Comparison of ENCODE assay signal across 8 mouse cellular contexts in the genomic region with DNA sequence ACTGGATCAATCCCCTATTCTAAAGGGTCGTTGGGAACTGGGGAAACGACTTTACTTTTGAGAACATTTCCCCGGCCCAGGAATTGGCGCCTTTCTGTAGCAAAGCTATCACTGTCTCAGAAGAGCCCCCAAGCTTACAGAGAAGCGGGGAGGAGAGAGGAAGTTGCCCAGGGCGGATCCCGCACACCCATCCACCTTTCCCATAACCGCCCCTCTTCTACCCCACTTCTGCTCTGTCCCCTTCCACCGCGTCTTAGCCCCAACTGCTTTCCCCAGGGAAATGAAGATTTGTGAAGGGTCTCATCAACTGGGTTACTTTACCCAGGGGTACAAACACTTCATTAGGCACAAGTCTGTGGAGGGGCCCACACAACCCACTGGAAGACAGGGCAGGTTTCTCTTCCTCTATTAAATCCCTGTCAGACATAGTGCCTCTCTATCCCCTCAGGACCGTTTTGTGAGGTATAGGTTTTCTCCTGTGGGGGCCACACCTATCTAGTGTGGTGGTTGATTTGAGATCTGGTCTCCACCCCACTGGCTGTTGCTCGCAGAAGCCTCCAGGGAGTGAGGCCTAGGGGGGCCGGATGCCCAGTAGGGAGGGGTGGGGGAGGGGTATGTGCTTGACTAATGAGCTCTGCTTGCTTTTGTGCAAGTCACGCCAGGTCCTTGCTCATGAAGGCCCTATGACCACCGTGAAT. TPM values are rescaled to one million over a fixed set of nuclear protein-coding genes. Genes with fewer than 3 reads are reported as not detected.
A peak's percentile ranks its signal among the peaks of the same experiment; 100 is the strongest.
DNase-seq lines count a peak whose midpoint lies in the region; ATAC-seq and TF ChIP-seq lines count a peak whose summit lies in the region.

No protein-coding gene starts in this region.

- H3K9me3 ChIP-seq in ES-E14 (ENCODE audit: control insufficient read depth, insufficient read depth, low read depth, low read length) = no peaks in the 10 kb centered on the region
- H3K9me3 ChIP-seq in forebrain, postnatal 0 days (ENCODE audit: low read length) = no peaks in the 10 kb centered on the region
- H3K9me3 ChIP-seq in liver, postnatal 0 days (ENCODE audit: low read length) = no peaks in the 10 kb centered on the region
- H3K9me3 ChIP-seq in neural tube, embryonic 11.5 days (ENCODE audit: control insufficient read depth, low read length) = no peaks in the 10 kb centered on the region

- H3K36me3 ChIP-seq in ES-E14 (ENCODE audit: control insufficient read depth, insufficient read depth, low read length, poor library complexity, severe bottlenecking) = no peaks in the 10 kb centered on the region
- H3K36me3 ChIP-seq in forebrain, postnatal 0 days (ENCODE audit: insufficient read depth) = no peaks in the 10 kb centered on the region
- H3K36me3 ChIP-seq in liver, postnatal 0 days (replicated peaks; ENCODE audit: insufficient read depth, low read length) = no peaks in the 10 kb centered on the region
- no peaks in the 10 kb centered on the region for H3K36me3 ChIP-seq in neural tube, embryonic 11.5 days (ENCODE audit: control insufficient read depth, insufficient read depth, low read length)

- no peaks in the 10 kb centered on the region for H3K27me3 ChIP-seq in forebrain, postnatal 0 days (ENCODE audit: insufficient read depth, low read length)
- peaks cover 4% of the 10 kb centered on the region; the same call in 1 of the 2 replicates for H3K27me3 ChIP-seq in liver, postnatal 0 days (ENCODE audit: insufficient read depth, low read length)
- no peaks in the 10 kb centered on the region for H3K27me3 ChIP-seq in neural tube, embryonic 11.5 days (ENCODE audit: control insufficient read depth, insufficient read depth, low read length)

- peak; percentile 1 for DNase-seq in ES-E14 (ENCODE audit: low read depth, low spot score)
- peak; percentile 27 to 64 for DNase-seq in adrenal gland, postnatal 36 days
- DNase-seq in forebrain, postnatal 0 days = no peak
- peak; percentile 70 for DNase-seq in liver, postnatal 0 days
- peak; percentile 58 for DNase-seq in neural tube, embryonic 11.5 days (ENCODE audit: low spot score)
- DNase-seq in yolk sac, embryonic 10.5 days (ENCODE audit: low spot score) = peak; percentile 42
- no peak for DNase-seq in cerebellum, adult 9-11 months

- in situ Hi-C loops in ES-E14 (cut with MboI; ENCODE audit: low sequenced_read_pairs in 2 of 2, unreplicated experiment in 2 of 2) = no loop called here

- WGBS in forebrain, postnatal 0 days = 32% methylated on average over 15 of the region's 15 CpGs
- WGBS in liver, postnatal 0 days (ENCODE audit: insufficient replicate concordance) = 23% methylated on average over 15 of the region's 15 CpGs
- 18% methylated on average over 15 of the region's 15 CpGs for WGBS in neural tube, embryonic 11.5 days

- peak; percentile 49 for ATAC-seq in forebrain, postnatal 0 days
- peak; percentile 60 for ATAC-seq in inflammation-experienced regulatory T-cells, adult 6 months
- peak; percentile 76 for ATAC-seq in liver, postnatal 0 days
- peak; percentile 31 for ATAC-seq in neural tube, embryonic 11.5 days (ENCODE audit: insufficient read depth, low FRiP score, low TSS enrichment)

- peak overlapping the region; percentile 55 for H3K4me2 ChIP-seq in forebrain, postnatal 0 days (ENCODE audit: low read depth)
- H3K4me2 ChIP-seq in liver, postnatal 0 days (ENCODE audit: low read depth, low read length) = peak overlapping the region; percentile 72
- H3K4me2 ChIP-seq in neural tube, embryonic 11.5 days (ENCODE audit: low read depth) = peak overlapping the region; percentile 51

- no peak overlapping the region; the same call in 1 of the 2 replicates for H3K27ac ChIP-seq in ES-E14 (ENCODE audit: insufficient read depth, low read depth, low read length, poor library complexity, severe bottlenecking)
- no peak overlapping the region for H3K27ac ChIP-seq in forebrain, postnatal 0 days (ENCODE audit: low read depth, low read length)
- H3K27ac ChIP-seq in liver, postnatal 0 days (ENCODE audit: low read depth) = peak overlapping the region; percentile 83
- no peak overlapping the region for H3K27ac ChIP-seq in neural tube, embryonic 11.5 days (ENCODE audit: low read depth, low read length)

- TF ChIP-seq CTCF in forebrain, postnatal 0 days (IDR thresholded peaks at IDR 0.05; ENCODE audit: low read depth) = no peak
- TF ChIP-seq CTCF in liver, postnatal 0 days (IDR thresholded peaks at IDR 0.05; ENCODE audit: low read depth) = no peak

- peak overlapping the region; percentile 83; the same call in 1 of the 2 replicates for H3K9ac ChIP-seq in ES-E14 (ENCODE audit: insufficient read depth, low read depth, low read length, poor library complexity, severe bottlenecking)
- H3K9ac ChIP-seq in forebrain, postnatal 0 days = no peak overlapping the region
- peak overlapping the region; percentile 79 for H3K9ac ChIP-seq in liver, postnatal 0 days (replicated peaks)
- H3K9ac ChIP-seq in neural tube, embryonic 11.5 days (ENCODE audit: low read length) = peak overlapping the region; percentile 58

- H3K4me1 ChIP-seq in ES-E14 (ENCODE audit: control insufficient read depth in 2 of 2, insufficient read depth in 2 of 2, low read length in 2 of 2, poor library complexity in 1 of 2) = no peaks in the 10 kb centered on the region
- H3K4me1 ChIP-seq in forebrain, postnatal 0 days (ENCODE audit: insufficient read depth) = no peaks in the 10 kb centered on the region
- 0 out of 2 replicates have a peak, but pooled peaks cover 2% of the 10 kb centered on the region for H3K4me1 ChIP-seq in liver, postnatal 0 days (ENCODE audit: insufficient read depth)
- no peaks in the 10 kb centered on the region for H3K4me1 ChIP-seq in neural tube, embryonic 11.5 days (ENCODE audit: control insufficient read depth, insufficient read depth, low read length)

- peak overlapping the region; percentile 75 to 92 for H3K4me3 ChIP-seq in ES-E14 (ENCODE audit: insufficient read depth in 1 of 2, low read depth in 1 of 2, low read length in 2 of 2, poor library complexity in 1 of 2, severe bottlenecking in 1 of 2)
- H3K4me3 ChIP-seq in forebrain, postnatal 0 days (ENCODE audit: low read depth, low read length) = peak overlapping the region; percentile 38
- H3K4me3 ChIP-seq in liver, postnatal 0 days (ENCODE audit: low read depth, low read length) = peak overlapping the region; percentile 64
- peak overlapping the region; percentile 42 for H3K4me3 ChIP-seq in neural tube, embryonic 11.5 days (ENCODE audit: low read depth, low read length)

- no peak for TF ChIP-seq EP300 in liver, postnatal 0 days (IDR thresholded peaks at IDR 0.05; ENCODE audit: low read depth)

TF ChIP-seq in ES-E14, 5 proteins besides CTCF, POLR2A, EP300 and RAD21:
- TF ChIP-seq CHD2 (IDR thresholded peaks at IDR 0.05; ENCODE audit: low read depth, low read length) (no peak), ZNF384 (IDR thresholded peaks at IDR 0.05; ENCODE audit: low read depth, low read length) (no peak)

RNA-seq across cellular contexts. Expression of a gene that starts 0.8 kb away (rescaled TPM):
- 25.3 and 43.1 TPM in 2 replicates for total RNA-seq in ES-E14 (2012; rRNA removed)
- 100 to 1,000 TPM; 144 to 168 TPM for total RNA-seq in adrenal gland, postnatal 36 days (2021)
- 12.6 and 19.7 TPM in 2 replicates for total RNA-seq in forebrain, postnatal 0 days (2014; rRNA removed)
- 20.6 and 25.1 TPM in 2 replicates for polyA plus RNA-seq in forebrain, postnatal 0 days (2015; fragmentation: Nextera tagmentation; extraction: Ambion mirVana)
- 100 to 1,000 TPM; 734 to 778 (median 742) TPM for polyA plus RNA-seq in inflammation-experienced regulatory T-cells, adult 6 months (2017; shearing (Covaris generic))
- 32.0 and 36.7 TPM in 2 replicates for polyA plus RNA-seq in liver, postnatal 0 days (2015; fragmentation: Nextera tagmentation; extraction: Ambion mirVana)
- 114 and 121 TPM in 2 replicates for polyA plus RNA-seq in neural tube, embryonic 11.5 days (2014; fragmentation: Nextera tagmentation; extraction: Ambion mirVana)

Comparison
In these comparisons a context has a peak if more than half of its experiments do, and no peak if none do; other contexts are left out.
1. DNase-seq: peak in ES-E14 (single experiment), adrenal gland, postnatal 36 days (2 of 2), liver, postnatal 0 days (single experiment), neural tube, embryonic 11.5 days (single experiment) and yolk sac, embryonic 10.5 days (single experiment); none in forebrain, postnatal 0 days (single experiment) and cerebellum, adult 9-11 months (single experiment).
2. Peak in every context shown above with its lines, with median percentiles within 50 percentile points of each other: H3K4me3 ChIP-seq, ATAC-seq and H3K4me2 ChIP-seq.